Mouse (Mus musculus) embryonic stem cell, embryonic (primary cell): ENCODE results near the gene Trove2.
"Not testable (repeated sequence)": the region's sequence is repeated elsewhere in the genome, so short reads cannot be mapped to it uniquely, and the experiment has no call there.

Source experiments
- CTCF ChIA-PET, 4 experiments: fragments of 300-600 bp in 2 of 4; fragments of 350-600 bp in 2 of 4; sonication (Branson Sonifier 250); formaldehyde crosslinking; loops; one replicate each; lab custom pipeline; 2022; ENCODE audit warnings: inconsistent platforms in 2 of 4; lab: Charles Lee
- POLR2A ChIA-PET, 4 experiments: fragments of 300-600 bp in 2 of 4; fragments of 350-600 bp in 2 of 4; sonication (Branson Sonifier 250); formaldehyde crosslinking; loops; one replicate each; lab custom pipeline; 2022; ENCODE audit warnings: antibody characterized with exemption in 4 of 4, inconsistent platforms in 1 of 4; lab: Charles Lee

Trove2 gene

GRCm38 (mm10) chr1:143745871-143746270, 31.0 kb downstream of the Trove2 start:
- CTCF ChIA-PET: no interaction called here

GRCm38 (mm10) chr1:143742186-143742585, 34.7 kb downstream of the Trove2 start:
- ChIA-PET POLR2A (interaction anchor here in 2 of 4 experiments (1.6 to 4.0 kb wide), 4 partner anchors 8 to 38 kb away, joined by 4 to 29 read pairs (median 14); partner anchors contain the start of genes Trove2 (in 1 of the 2) and Uchl5 (in 1 of the 2)), CTCF (interaction anchor here in 2 of 4 experiments (1.0 to 1.4 kb wide), 2 partner anchors 10 to 11 kb away, joined by 4 read pairs; no protein-coding TSS in a partner anchor)

More at GRCm38 (mm10) chr1:143745871-143746270, 31.0 kb downstream of the Trove2 start:
- POLR2A ChIA-PET: interaction anchor here in 2 of 4 experiments (1.0 to 1.4 kb wide), 3 partner anchors 30 to 44 kb away, joined by 3 to 6 read pairs (median 4); partner anchors contain the start of genes Trove2 (in 1 of the 2) and Uchl5 (in 1 of the 2)

- ChIA-PET CTCF (interaction anchor here in 2 of 4 experiments (0.7 to 2.7 kb wide), 4 partner anchors 9 to 31 kb away, joined by 3 to 15 read pairs (median 4); no protein-coding TSS in a partner anchor), POLR2A (interaction anchor here in 3 of 4 experiments (0.6 to 4.0 kb wide), 6 partner anchors 10 to 35 kb away, joined by 3 to 29 read pairs (median 14); partner anchors contain the start of genes Trove2 (in 2 of the 3) and Uchl5 (in 2 of the 3))
These were observed 35.5 kb downstream of the Trove2 start for GRCm38 (mm10) chr1:143741331-143741730.

GRCm38 (mm10) chr1:143740581-143740980, 36.3 kb downstream of the Trove2 start:
- CTCF ChIA-PET: interaction anchor here in 2 of 4 experiments (0.6 to 2.7 kb wide), 3 partner anchors 9 to 100 kb away, joined by 3 to 15 read pairs (median 11); partner anchors contain the start of gene B3galt2 (in 1 of the 2)

GRCm38 (mm10) chr1:143739361-143740350, 37.2 kb downstream of the Trove2 start:
- POLR2A ChIA-PET: interaction anchor here (0.5 to 4.0 kb wide), 23 partner anchors 8 to 265 kb away, joined by 3 to 29 read pairs (median 4); partner anchors contain the start of genes Trove2 (in 3 of the 4), Uchl5 (in 3 of the 4) and Cdc73 (in 1 of the 4)
- CTCF ChIA-PET: interaction anchor here in 2 of 4 experiments (0.6 to 2.7 kb wide), 4 partner anchors 8 to 99 kb away, joined by 3 to 15 read pairs (median 8); partner anchors contain the start of genes B3galt2 (in 1 of the 2), Trove2 (in 1 of the 2) and Uchl5 (in 1 of the 2)

More at GRCm38 (mm10) chr1:143740581-143740980, 36.3 kb downstream of the Trove2 start:
- POLR2A ChIA-PET: interaction anchor here (0.6 to 4.0 kb wide), 16 partner anchors 9 to 52 kb away, joined by 3 to 29 read pairs (median 5); partner anchors contain the start of genes Trove2 (in 3 of the 4), Uchl5 (in 3 of the 4) and Cdc73 (in 1 of the 4)

- CTCF ChIA-PET: interaction anchor here in 1 of 4 experiments (2.7 kb wide), 1 partner anchor 8 kb away, joined by 15 read pairs; no protein-coding TSS in a partner anchor
- POLR2A ChIA-PET: interaction anchor here in 3 of 4 experiments (0.6 to 4.0 kb wide), 10 partner anchors 8 to 86 kb away, joined by 3 to 29 read pairs (median 4); partner anchors contain the start of genes Trove2 (in 2 of the 3) and Uchl5 (in 2 of the 3)
These were observed 38.1 kb downstream of the Trove2 start for GRCm38 (mm10) chr1:143738811-143739210.

- CTCF ChIA-PET: interaction anchor here in 1 of 4 experiments (0.9 to 3.8 kb wide), 2 partner anchors 42 to 70 kb away, joined by 3 to 18 read pairs; partner anchors contain the start of genes Trove2 and Uchl5
- POLR2A ChIA-PET: interaction anchor here (0.6 to 4.9 kb wide), 13 partner anchors 9 to 828 kb away, joined by 3 to 37 read pairs (median 4); partner anchors contain the start of genes Trove2 (in 2 of the 4), Uchl5 (in 2 of the 4) and Cdc73 (in 1 of the 4)
These were observed 42.9 kb downstream of the Trove2 start for GRCm38 (mm10) chr1:143733914-143734410.

- ChIA-PET CTCF (interaction anchor here in 3 of 4 experiments (0.8 to 3.8 kb wide), 11 partner anchors 8 to 177 kb away, joined by 3 to 18 read pairs (median 5); partner anchors contain the start of genes Cdc73 (in 1 of the 3), Trove2 (in 1 of the 3) and Uchl5 (in 1 of the 3)), POLR2A (interaction anchor here in 3 of 4 experiments (0.5 to 4.9 kb wide), 22 partner anchors 9 to 1835 kb away, joined by 3 to 37 read pairs (median 4); partner anchors contain the start of genes Trove2 (in 3 of the 3), Uchl5 (in 3 of the 3) and Cdc73 (in 1 of the 3))
These were observed 45.2 kb downstream of the Trove2 start for GRCm38 (mm10) chr1:143731691-143732090.

GRCm38 (mm10) chr1:143730899-143731298, 46.0 kb downstream of the Trove2 start:
- ChIA-PET CTCF (interaction anchor here (0.6 to 3.8 kb wide), 17 partner anchors 9 to 1968 kb away, joined by 3 to 18 read pairs (median 4); partner anchors contain the start of genes Cdc73 (in 1 of the 4), Trove2 (in 1 of the 4) and Uchl5 (in 1 of the 4)), POLR2A (interaction anchor here in 3 of 4 experiments (0.6 to 4.9 kb wide), 15 partner anchors 8 to 47 kb away, joined by 3 to 37 read pairs (median 5); partner anchors contain the start of genes Trove2 (in 3 of the 3), Uchl5 (in 3 of the 3) and Cdc73 (in 1 of the 3))

- CTCF ChIA-PET: no interaction called here
- POLR2A ChIA-PET: interaction anchor here in 1 of 4 experiments (1.4 kb wide), 1 partner anchor 49 kb away, joined by 4 read pairs; the partner anchor contains the start of genes Trove2 and Uchl5
These were observed 49.0 kb downstream of the Trove2 start for GRCm38 (mm10) chr1:143727701-143728445.

- CTCF ChIA-PET: no interaction called here
- POLR2A ChIA-PET: interaction anchor here in 2 of 4 experiments (0.8 to 1.1 kb wide), 3 partner anchors 19 to 53 kb away, joined by 3 read pairs; partner anchors contain the start of genes Trove2 (in 2 of the 2) and Uchl5 (in 2 of the 2)
These were observed 52.3 kb downstream of the Trove2 start for GRCm38 (mm10) chr1:143724456-143725064.

- POLR2A ChIA-PET, CTCF ChIA-PET: not testable (repeated sequence)
These were observed 60.8 kb downstream of the Trove2 start, which contains the start of gene Glrx2 for GRCm38 (mm10) chr1:143716038-143716437. TSS of gene Glrx2 (plus strand) at chr1:143716338.

GRCm38 (mm10) chr1:143710627-143710976, 66.3 kb downstream of the Trove2 start:
- ChIA-PET CTCF (no interaction called here), POLR2A (interaction anchor here in 1 of 4 experiments (0.6 kb wide), 1 partner anchor 28 kb away, joined by 3 read pairs; no protein-coding TSS in a partner anchor)

GRCm38 (mm10) chr1:143709966-143710626, 66.8 kb downstream of the Trove2 start:
- POLR2A ChIA-PET: interaction anchor here in 2 of 4 experiments (0.6 to 0.7 kb wide), 2 partner anchors 21 to 28 kb away, joined by 3 read pairs; no protein-coding TSS in a partner anchor
- CTCF ChIA-PET: no interaction called here

GRCm38 (mm10) chr1:143708361-143708760, 68.5 kb downstream of the Trove2 start:
- CTCF ChIA-PET: interaction anchor here in 1 of 4 experiments (1.6 kb wide), 1 partner anchor 23 kb away, joined by 7 read pairs; no protein-coding TSS in a partner anchor

More at GRCm38 (mm10) chr1:143708361-143708760, 68.5 kb downstream of the Trove2 start:
- POLR2A ChIA-PET: interaction anchor here in 2 of 4 experiments (0.6 to 1.3 kb wide), 4 partner anchors 11 to 53 kb away, joined by 3 to 6 read pairs (median 3); no protein-coding TSS in a partner anchor
